Mouse (Mus musculus) neural tube, embryonic 13.5 days (tissue): Measurements from ENCODE around the gene Amigo2. TPM values are rescaled to one million over a fixed set of nuclear protein-coding genes. Genes with fewer than 3 reads are reported as not detected.

ENCODE experiments used
- ATAC-seq: fragments of 200-750 bp; cut with Nextera tagmentation; 2 replicates; pipeline ENCODE4 v1.8.0; 2017; ENCODE audit warnings: low read depth, mild to moderate bottlenecking, moderate TSS enrichment, moderate library complexity
- H3K27ac ChIP-seq: fragments of 300-500 bp; sonication (generic); replicated peaks from 2 replicates; pipeline ENCODE4 v1.5.1; 2015; ENCODE audit warnings: moderate library complexity, mild to moderate bottlenecking, inconsistent platforms
- H3K27me3 ChIP-seq: fragments of 300-500 bp; sonication (generic); 2 replicates; pipeline ENCODE4 v1.6.1; 2015; ENCODE audit warnings: mild to moderate bottlenecking, inconsistent platforms
- H3K36me3 ChIP-seq: fragments of 300-500 bp; sonication (generic); 2 replicates; pipeline ENCODE4 v1.6.1; 2015; ENCODE audit warnings: mild to moderate bottlenecking, inconsistent platforms
- H3K4me1 ChIP-seq: fragments of 300-500 bp; sonication (generic); replicated peaks from 2 replicates; pipeline ENCODE4 v1.6.1; 2015; ENCODE audit warnings: inconsistent platforms
- H3K4me2 ChIP-seq: fragments of 300-500 bp; sonication (generic); 2 replicates; pipeline ENCODE4 v1.6.1; 2015; ENCODE audit warnings: inconsistent platforms, mild to moderate bottlenecking, moderate library complexity
- H3K4me3 ChIP-seq: fragments of 300-500 bp; sonication (generic); 2 replicates; pipeline ENCODE4 v1.5.1; 2015; ENCODE audit warnings: mild to moderate bottlenecking, inconsistent platforms
- H3K9ac ChIP-seq: fragments of 300-500 bp; sonication (generic); 2 replicates; pipeline ENCODE4 v1.6.1; 2015; ENCODE audit warnings: moderate library complexity, mild to moderate bottlenecking, inconsistent platforms
- H3K9me3 ChIP-seq: fragments of 300-500 bp; sonication (generic); 2 replicates; pipeline ENCODE4 v1.6.1; 2016; ENCODE audit warnings: inconsistent platforms
- WGBS: fragments of 180-500 bp; shearing (Covaris S2); methylation state at CpG from one replicate; pipeline ENCODE4 v1.1.7; 2015; 5-methylcytosine and 5-hydroxymethylcytosine counted together
- polyA plus RNA-seq: library from polyadenylated mRNA; unstranded; fragments of >200 nt; fragmentation: Nextera tagmentation; extraction: Ambion mirVana; gene quantifications from 2 replicates; pipeline ENCODE4 v1.2.1, GENCODE M21; 2015

Amigo2 gene
- polyA plus RNA-seq, 1 experiment from 2014 or later = 6.3 TPM

DNA sequence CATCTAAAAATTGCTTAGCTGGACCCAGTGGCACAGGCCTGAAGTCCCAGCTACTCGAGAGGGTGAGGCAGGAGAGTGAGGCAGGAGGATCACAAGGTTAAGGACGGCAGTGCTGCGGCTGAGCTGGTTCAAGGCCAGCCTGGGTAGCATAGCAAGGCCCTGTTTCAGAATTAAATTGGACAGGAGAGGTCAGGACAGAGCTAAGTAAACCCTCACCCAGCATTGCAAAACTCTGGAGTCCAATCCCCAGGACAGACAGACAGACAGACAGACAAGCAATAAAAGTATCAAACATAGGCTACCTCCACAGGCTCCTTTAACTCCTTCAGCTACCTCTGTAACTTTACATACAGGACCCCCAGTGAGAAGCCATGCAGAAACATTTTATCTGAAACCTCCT lies 42.2 kb downstream of the Amigo2 start:
- no peak overlapping the region for H3K27ac ChIP-seq
- no peak overlapping the region for H3K4me3 ChIP-seq
- H3K4me1 ChIP-seq = no peaks in the 10 kb centered on the region
- H3K4me2 ChIP-seq = no peak overlapping the region
- 82% methylated on average over 3 of the region's 3 CpGs for WGBS
- no peaks in the 10 kb centered on the region for H3K27me3 ChIP-seq
- H3K9me3 ChIP-seq = no peaks in the 10 kb centered on the region
- H3K36me3 ChIP-seq = no peaks in the 10 kb centered on the region
- no peak overlapping the region for H3K9ac ChIP-seq
- no peak for ATAC-seq

DNA sequence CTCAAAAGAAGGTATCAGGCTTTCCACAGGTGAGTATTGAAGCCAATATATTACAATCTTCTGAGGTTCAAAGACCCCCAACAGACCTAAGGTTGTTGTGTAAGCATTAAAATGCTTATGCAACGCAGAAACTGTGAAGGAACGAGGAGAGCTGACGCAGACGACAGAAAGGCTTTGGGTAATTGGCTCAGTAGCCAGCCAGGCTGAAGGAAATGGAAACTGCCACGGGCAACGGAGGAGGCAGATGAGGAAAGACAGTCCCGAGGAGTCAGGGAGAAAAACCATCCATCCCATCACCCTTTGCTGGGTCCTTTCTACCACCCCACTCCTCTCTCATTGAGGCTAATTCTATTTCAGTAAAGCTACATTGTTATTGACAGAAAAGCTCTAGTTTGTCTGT lies 50.4 kb downstream of the Amigo2 start:
- WGBS = 72% methylated on average over 7 of the region's 7 CpGs
- Histone ChIP-seq H3K27me3 (no peaks in the 10 kb centered on the region), H3K9me3 (no peaks in the 10 kb centered on the region), H3K4me1 (no peaks in the 10 kb centered on the region), H3K4me2 (no peak overlapping the region), H3K36me3 (no peaks in the 10 kb centered on the region), H3K4me3 (no peak overlapping the region), H3K9ac (no peak overlapping the region; the same call in 1 of the 2 replicates), H3K27ac (no peak overlapping the region)
- ATAC-seq = no peak

DNA sequence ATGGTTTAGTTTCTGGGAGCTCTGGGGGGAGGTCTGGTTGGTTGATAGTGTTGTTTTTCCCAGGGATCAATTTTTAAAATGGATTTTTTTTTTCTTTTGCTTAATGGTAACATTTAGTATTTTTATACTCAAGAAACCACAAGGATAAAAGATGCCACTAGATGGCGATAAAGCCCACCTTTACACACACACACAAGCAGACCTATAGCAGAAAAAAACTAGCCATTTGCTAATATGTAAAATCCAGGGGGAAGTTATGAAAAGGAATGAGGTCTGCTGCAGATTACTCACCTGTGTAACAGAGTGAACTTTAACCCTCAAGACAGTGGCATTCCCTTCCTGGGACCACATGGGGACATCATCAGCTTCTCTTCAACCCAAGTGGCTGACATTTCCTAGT lies 51.5 kb downstream of the Amigo2 start:
- peak; percentile 53; the same call in 1 of the 2 replicates for ATAC-seq
- WGBS = 0% methylated on average over 1 of the region's 1 CpGs

More for the DNA sequence above, 51.5 kb downstream of the Amigo2 start:
- no peak overlapping the region for H3K27ac ChIP-seq
- H3K4me2 ChIP-seq = no peak overlapping the region
- no peak overlapping the region for H3K9ac ChIP-seq
- H3K9me3 ChIP-seq = no peaks in the 10 kb centered on the region
- H3K4me3 ChIP-seq = no peak overlapping the region
- no peaks in the 10 kb centered on the region for H3K36me3 ChIP-seq
- no peaks in the 10 kb centered on the region for H3K27me3 ChIP-seq
- H3K4me1 ChIP-seq = no peaks in the 10 kb centered on the region

Other genes with a start within 250 kb of the Amigo2 start
- gene Slc38a4, start 191.3 kb downstream of the Amigo2 start, polyA plus RNA-seq = 8.5 and 14.1 TPM in 2 replicates
- 3.0 and 3.1 TPM in 2 replicates for gene Pced1b, start 180 bp downstream of the Amigo2 start, polyA plus RNA-seq